Mouse (Mus musculus): Measurements from ENCODE around the gene Slk.
"Not testable (repeated sequence)": the region's sequence is repeated elsewhere in the genome, so short reads cannot be mapped to it uniquely, and the experiment has no call there.

DNA sequence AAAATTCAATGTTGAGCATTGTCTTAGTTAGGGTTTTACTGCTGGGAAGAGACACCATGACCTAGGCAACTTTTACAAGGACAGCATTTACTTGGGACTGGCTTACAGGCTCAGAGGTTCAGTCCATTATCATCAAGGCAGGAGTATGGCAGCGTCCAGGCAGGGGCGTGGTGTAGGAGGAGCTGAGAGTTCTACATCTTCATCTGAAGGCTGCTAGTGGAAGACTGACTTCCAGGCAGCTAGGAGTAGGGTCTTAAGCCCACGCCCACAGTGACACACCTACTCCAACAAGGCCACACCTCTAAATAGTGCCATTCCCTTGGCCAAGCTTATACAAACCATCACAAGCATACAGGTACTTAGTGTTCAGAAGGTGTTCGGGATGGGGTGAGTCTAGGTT is 7.5 kb upstream of the Slk start:
- TF ChIP-seq MAX (IDR thresholded peaks at IDR 0.05; ENCODE audit: low read depth); POLR2A (IDR thresholded peaks at IDR 0.05; ENCODE audit: insufficient read length, low read depth); TCF12 (IDR thresholded peaks at IDR 0.05; ENCODE audit: insufficient read depth, poor library complexity, severe bottlenecking); TCF3 (IDR thresholded peaks at IDR 0.05; ENCODE audit: insufficient read length, low read depth); CEBPB (IDR thresholded peaks at IDR 0.05; ENCODE audit: insufficient read depth, poor library complexity, severe bottlenecking); POLR2AphosphoS2 (IDR thresholded peaks at IDR 0.05; ENCODE audit: insufficient read length, low read depth); SRF (IDR thresholded peaks at IDR 0.05; ENCODE audit: control insufficient read depth, insufficient read length, low read depth): not testable (repeated sequence)
